Mouse (Mus musculus) MEL-GATA-1-ER (cell line): Measurements from ENCODE around the gene Taf4.

Experiments used
- DNase-seq: peaks from one replicate; pipeline ENCODE4 v3.0.0-alpha.2; 2012; ENCODE audit warnings: low read depth; ENCODE audit errors: extremely low read depth

Gene Taf4

GRCm38 (mm10) chr2:179941696-179942095 lies 34.8 kb downstream of the Taf4 start:
- no peak for DNase-seq

- DNase-seq, result no peak
Measured at GRCm38 (mm10) chr2:179937091-179937490, 39.4 kb downstream of the Taf4 start.

GRCm38 (mm10) chr2:179934165-179934564 lies 42.3 kb downstream of the Taf4 start:
- DNase-seq, result peak; percentile 69

GRCm38 (mm10) chr2:179931741-179932140 lies 44.7 kb downstream of the Taf4 start:
- no peak for DNase-seq

- DNase-seq, result no peak
Measured at GRCm38 (mm10) chr2:179929166-179929565, 47.3 kb downstream of the Taf4 start.

- DNase-seq, result no peak
Measured at GRCm38 (mm10) chr2:179924038-179924437, 52.4 kb downstream of the Taf4 start.

- no peak for DNase-seq
Measured at GRCm38 (mm10) chr2:179921021-179921653, 55.3 kb downstream of the Taf4 start.

GRCm38 (mm10) chr2:179920042-179920441 lies 56.4 kb downstream of the Taf4 start:
- DNase-seq, result no peak

- peak; percentile 22 for DNase-seq
Measured at GRCm38 (mm10) chr2:179916877-179917673, 59.4 kb downstream of the Taf4 start.

- no peak for DNase-seq
Measured at GRCm38 (mm10) chr2:179914246-179914645, 62.2 kb downstream of the Taf4 start.

- DNase-seq, result no peak
Measured at GRCm38 (mm10) chr2:179913349-179913748, 63.1 kb downstream of the Taf4 start.

GRCm38 (mm10) chr2:179912911-179913310 lies 63.5 kb downstream of the Taf4 start:
- no peak for DNase-seq

GRCm38 (mm10) chr2:179896949-179897348 lies 79.5 kb downstream of the Taf4 start:
- no peak for DNase-seq

- no peak for DNase-seq
Measured at GRCm38 (mm10) chr2:179891048-179891447, 85.4 kb downstream of the Taf4 start.

GRCm38 (mm10) chr2:179884561-179884960 lies 91.9 kb downstream of the Taf4 start:
- no peak for DNase-seq

GRCm38 (mm10) chr2:179877551-179878215 lies 98.8 kb downstream of the Taf4 start:
- DNase-seq, result no peak

- DNase-seq, result peak; percentile 15
Measured at GRCm38 (mm10) chr2:179875147-179875546, 101.3 kb downstream of the Taf4 start.

GRCm38 (mm10) chr2:179873315-179873714 lies 103.1 kb downstream of the Taf4 start:
- no peak for DNase-seq

- no peak for DNase-seq
Measured at GRCm38 (mm10) chr2:179872724-179873123, 103.7 kb downstream of the Taf4 start.

- DNase-seq, result no peak
Measured at GRCm38 (mm10) chr2:179869871-179870270, 106.6 kb downstream of the Taf4 start.

- DNase-seq, result no peak
Measured at GRCm38 (mm10) chr2:179867669-179868068, 108.8 kb downstream of the Taf4 start.

GRCm38 (mm10) chr2:179865097-179865496 lies 111.3 kb downstream of the Taf4 start:
- DNase-seq, result no peak
